Mouse (Mus musculus) 3134 (cell line): ENCODE measurements around the gene Anxa1.

ENCODE experiments used
- DNase-seq: peaks from one replicate; pipeline ENCODE4 v3.0.0-alpha.2; 2011; ENCODE audit warnings: low spot score; ENCODE audit not compliant: insufficient read length; ENCODE audit errors: extremely low read depth

The Anxa1 gene

GRCm38 (mm10) chr19:20390455-20390994, at the start of gene Anxa1:
Gene Anxa1, minus strand, starts transcription at chr19:20390944.
- peak; percentile 67 for DNase-seq

- peak; percentile 29 for DNase-seq
Measured at GRCm38 (mm10) chr19:20437043-20437442, 46.3 kb upstream of the Anxa1 start.

GRCm38 (mm10) chr19:20434541-20434940, 43.8 kb upstream of the Anxa1 start:
- no peak for DNase-seq

GRCm38 (mm10) chr19:20433966-20434365, 43.2 kb upstream of the Anxa1 start:
- DNase-seq = no peak

- no peak for DNase-seq
Measured at GRCm38 (mm10) chr19:20426443-20427161, 35.9 kb upstream of the Anxa1 start.

- peak; percentile 61 for DNase-seq
Measured at GRCm38 (mm10) chr19:20411276-20411675, 20.5 kb upstream of the Anxa1 start.

GRCm38 (mm10) chr19:20409541-20410528, 19.1 kb upstream of the Anxa1 start:
- no peak for DNase-seq

- no peak for DNase-seq
Measured at GRCm38 (mm10) chr19:20406475-20406874, 15.7 kb upstream of the Anxa1 start.

- no peak for DNase-seq
Measured at GRCm38 (mm10) chr19:20405015-20405414, 14.3 kb upstream of the Anxa1 start.

GRCm38 (mm10) chr19:20403740-20404139, 13.0 kb upstream of the Anxa1 start:
- DNase-seq = no peak

- DNase-seq = no peak
Measured at GRCm38 (mm10) chr19:20403219-20403618, 12.5 kb upstream of the Anxa1 start.

GRCm38 (mm10) chr19:20402516-20403200, 11.9 kb upstream of the Anxa1 start:
- no peak for DNase-seq

GRCm38 (mm10) chr19:20401961-20402360, 11.2 kb upstream of the Anxa1 start:
- no peak for DNase-seq

- no peak for DNase-seq
Measured at GRCm38 (mm10) chr19:20399187-20399586, 8.4 kb upstream of the Anxa1 start.

GRCm38 (mm10) chr19:20397092-20397491, 6.3 kb upstream of the Anxa1 start:
- DNase-seq = no peak

GRCm38 (mm10) chr19:20393556-20394274, 3.0 kb upstream of the Anxa1 start:
- peak; percentile 78 for DNase-seq

GRCm38 (mm10) chr19:20389723-20390122, 1.0 kb downstream of the Anxa1 start:
- no peak for DNase-seq

GRCm38 (mm10) chr19:20389245-20389644, 1.5 kb downstream of the Anxa1 start:
- no peak for DNase-seq

- no peak for DNase-seq
Measured at GRCm38 (mm10) chr19:20388276-20388675, 2.5 kb downstream of the Anxa1 start.

- no peak for DNase-seq
Measured at GRCm38 (mm10) chr19:20386296-20386695, 4.4 kb downstream of the Anxa1 start.
